Mouse (Mus musculus): ENCODE data around the gene Olfr432.

- TF ChIP-seq EP300 (optimal IDR thresholded peaks at IDR 0.05) (no peak), CTCF (IDR thresholded peaks at IDR 0.05; ENCODE audit: low read depth) (no peak)
These were observed 6.2 kb downstream of the Olfr432 start for GRCm38 (mm10) chr1:174055248-174055647.

Measured in stomach, postnatal 0 days (tissue).